Mouse (Mus musculus) lung, embryonic 15.5 days (tissue): ENCODE measurements around the gene Hsd11b1. TPM values are rescaled to one million over a fixed set of nuclear protein-coding genes. Genes with fewer than 3 reads are reported as not detected.

Source experiments
- ATAC-seq: fragments of 200-750 bp; cut with Nextera tagmentation; 2 replicates; pipeline ENCODE4 v1.8.0; 2017; ENCODE audit warnings: moderate number of reproducible peaks, borderline replicate concordance; ENCODE audit not compliant: low FRiP score, low TSS enrichment; ENCODE audit errors: extremely low read depth
- H3K27ac ChIP-seq: fragments of 300-500 bp; sonication (generic); 2 replicates; pipeline ENCODE4 v1.5.1; 2015; ENCODE audit warnings: moderate library complexity, mild to moderate bottlenecking, inconsistent platforms
- H3K27me3 ChIP-seq: fragments of 300-500 bp; sonication (generic); 2 replicates; pipeline ENCODE4 v1.6.1; 2015; ENCODE audit warnings: inconsistent platforms
- H3K36me3 ChIP-seq: fragments of 300-500 bp; sonication (generic); 2 replicates; pipeline ENCODE4 v1.6.1; 2015; ENCODE audit warnings: inconsistent platforms
- H3K4me1 ChIP-seq: fragments of 300-500 bp; sonication (generic); 2 replicates; pipeline ENCODE4 v1.6.1; 2015; ENCODE audit warnings: inconsistent platforms
- H3K4me2 ChIP-seq: fragments of 300-500 bp; sonication (generic); 2 replicates; pipeline ENCODE4 v1.6.1; 2015; ENCODE audit warnings: inconsistent platforms, mild to moderate bottlenecking, moderate library complexity
- H3K4me3 ChIP-seq: fragments of 300-500 bp; sonication (generic); 2 replicates; pipeline ENCODE4 v1.5.1; 2015; ENCODE audit warnings: mild to moderate bottlenecking, inconsistent platforms
- H3K9ac ChIP-seq: fragments of 300-500 bp; sonication (generic); 2 replicates; pipeline ENCODE4 v1.6.1; 2015; ENCODE audit warnings: inconsistent platforms
- H3K9me3 ChIP-seq: fragments of 300-500 bp; sonication (generic); 2 replicates; pipeline ENCODE4 v1.6.1; 2016; ENCODE audit warnings: inconsistent platforms
- WGBS: fragments of 180-500 bp; shearing (Covaris S2); methylation state at CpG from one replicate; pipeline ENCODE4 v1.1.7; 2015; 5-methylcytosine and 5-hydroxymethylcytosine counted together
- polyA plus RNA-seq: library from polyadenylated mRNA; unstranded; fragments of >200 nt; fragmentation: Nextera tagmentation; extraction: Ambion mirVana; gene quantifications from 2 replicates; pipeline ENCODE4 v1.2.1, GENCODE M21; 2015

The Hsd11b1 gene
- polyA plus RNA-seq, 1 experiment from 2014 or later, result 27.1 TPM

- Histone ChIP-seq H3K4me2 (no peak overlapping the region), H3K4me3 (no peak overlapping the region), H3K36me3 (no peaks in the 10 kb centered on the region), H3K27me3 (no peaks in the 10 kb centered on the region), H3K9me3 (no peaks in the 10 kb centered on the region), H3K9ac (no peak overlapping the region), H3K4me1 (peaks cover 8% of the 10 kb centered on the region; the same call in 1 of the 2 replicates), H3K27ac (no peak overlapping the region)
- ATAC-seq, result no peak
- WGBS, result 76% methylated on average over 8 of the region's 8 CpGs
Observed at GRCm38 (mm10) chr1:193274407-193275071, 10.7 kb upstream of the Hsd11b1 start.

GRCm38 (mm10) chr1:193272916-193273601 lies 9.2 kb upstream of the Hsd11b1 start, which contains the start of gene G0s2:
Gene G0s2, minus strand, starts transcription at chr1:193273217.
- no peaks in the 10 kb centered on the region for H3K36me3 ChIP-seq
- H3K9ac ChIP-seq, result peak within 1 kb of the TSS; percentile 49
- H3K27me3 ChIP-seq, result no peaks in the 10 kb centered on the region
- H3K4me1 ChIP-seq, result peaks cover 8% of the 10 kb centered on the region; the same call in 1 of the 2 replicates
- WGBS, result 2% methylated on average over 20 of the region's 23 CpGs
- no peaks in the 10 kb centered on the region for H3K9me3 ChIP-seq
- peak within 1 kb of the TSS; percentile 92 for H3K27ac ChIP-seq
- H3K4me2 ChIP-seq, result peak within 1 kb of the TSS; percentile 63
- ATAC-seq, result peak; percentile 89
- H3K4me3 ChIP-seq, result peak within 1 kb of the TSS; percentile 46

GRCm38 (mm10) chr1:193272137-193272915 lies 8.5 kb upstream of the Hsd11b1 start:
- Histone ChIP-seq H3K27me3 (no peaks in the 10 kb centered on the region), H3K4me3 (peak overlapping the region; percentile 46), H3K4me1 (peaks cover 8% of the 10 kb centered on the region; the same call in 1 of the 2 replicates), H3K9me3 (no peaks in the 10 kb centered on the region), H3K27ac (peak overlapping the region; percentile 92), H3K9ac (peak overlapping the region; percentile 49), H3K4me2 (peak overlapping the region; percentile 63), H3K36me3 (no peaks in the 10 kb centered on the region)
- 16% methylated on average over 24 of the region's 24 CpGs for WGBS
- ATAC-seq, result peak; percentile 52

- Histone ChIP-seq H3K9ac (peak overlapping the region; percentile 49; the same call in 1 of the 2 replicates), H3K27me3 (no peaks in the 10 kb centered on the region), H3K4me2 (peak overlapping the region; percentile 63), H3K9me3 (no peaks in the 10 kb centered on the region), H3K4me1 (peaks cover 8% of the 10 kb centered on the region; the same call in 1 of the 2 replicates), H3K36me3 (no peaks in the 10 kb centered on the region), H3K4me3 (peak overlapping the region; percentile 46), H3K27ac (peak overlapping the region; percentile 92)
- 23% methylated on average over 6 of the region's 6 CpGs for WGBS
- ATAC-seq, result no peak
Observed at GRCm38 (mm10) chr1:193270965-193271763, 7.3 kb upstream of the Hsd11b1 start.

- H3K36me3 ChIP-seq, result no peaks in the 10 kb centered on the region
- H3K27me3 ChIP-seq, result no peaks in the 10 kb centered on the region
- no peak overlapping the region for H3K9ac ChIP-seq
- H3K27ac ChIP-seq, result no peak overlapping the region
- H3K4me2 ChIP-seq, result no peak overlapping the region
- H3K9me3 ChIP-seq, result no peaks in the 10 kb centered on the region
- H3K4me3 ChIP-seq, result no peak overlapping the region
- ATAC-seq, result no peak
- peaks cover 27% of the 10 kb centered on the region for H3K4me1 ChIP-seq
Observed at GRCm38 (mm10) chr1:193265734-193266133, 1.9 kb upstream of the Hsd11b1 start.

- peaks cover 27% of the 10 kb centered on the region for H3K4me1 ChIP-seq
- no peaks in the 10 kb centered on the region for H3K36me3 ChIP-seq
- H3K27me3 ChIP-seq, result no peaks in the 10 kb centered on the region
- no peak overlapping the region for H3K9ac ChIP-seq
- H3K4me2 ChIP-seq, result peak overlapping the region; percentile 23; the same call in 1 of the 2 replicates
- H3K9me3 ChIP-seq, result no peaks in the 10 kb centered on the region
- no peak overlapping the region for H3K4me3 ChIP-seq
- WGBS, result 64% methylated on average over 8 of the region's 8 CpGs
- no peak for ATAC-seq
- H3K27ac ChIP-seq, result peak overlapping the region; percentile 84
Observed at GRCm38 (mm10) chr1:193263026-193263907, 608 bp downstream of the Hsd11b1 start.

GRCm38 (mm10) chr1:193261897-193262548 lies 1.9 kb downstream of the Hsd11b1 start:
- ATAC-seq, result peak; percentile 84
- Histone ChIP-seq H3K4me1 (peaks cover 30% of the 10 kb centered on the region), H3K27ac (peak overlapping the region; percentile 84), H3K36me3 (no peaks in the 10 kb centered on the region), H3K9ac (no peak overlapping the region), H3K9me3 (no peaks in the 10 kb centered on the region), H3K27me3 (no peaks in the 10 kb centered on the region), H3K4me3 (no peak overlapping the region), H3K4me2 (no peak overlapping the region)
- 43% methylated on average over 7 of the region's 7 CpGs for WGBS

GRCm38 (mm10) chr1:193259559-193259958 lies 4.3 kb downstream of the Hsd11b1 start:
- Histone ChIP-seq H3K27ac (no peak overlapping the region), H3K27me3 (no peaks in the 10 kb centered on the region), H3K4me3 (no peak overlapping the region), H3K4me2 (no peak overlapping the region), H3K4me1 (peaks cover 47% of the 10 kb centered on the region), H3K9me3 (no peaks in the 10 kb centered on the region), H3K36me3 (no peaks in the 10 kb centered on the region), H3K9ac (no peak overlapping the region)
- 71% methylated on average over 9 of the region's 9 CpGs for WGBS
- ATAC-seq, result no peak

- Histone ChIP-seq H3K27ac (peak overlapping the region; percentile 80), H3K9ac (no peak overlapping the region), H3K9me3 (no peaks in the 10 kb centered on the region), H3K4me2 (no peak overlapping the region), H3K27me3 (no peaks in the 10 kb centered on the region), H3K4me1 (peaks cover 24% of the 10 kb centered on the region), H3K36me3 (no peaks in the 10 kb centered on the region), H3K4me3 (no peak overlapping the region)
- peak; percentile 53 for ATAC-seq
- 24% methylated on average over 5 of the region's 5 CpGs for WGBS
Observed at GRCm38 (mm10) chr1:193256621-193257098, 7.2 kb downstream of the Hsd11b1 start.

- H3K27me3 ChIP-seq, result no peaks in the 10 kb centered on the region
- H3K4me2 ChIP-seq, result no peak overlapping the region
- H3K27ac ChIP-seq, result peak overlapping the region; percentile 80
- H3K4me1 ChIP-seq, result peaks cover 20% of the 10 kb centered on the region
- no peak overlapping the region for H3K9ac ChIP-seq
- H3K4me3 ChIP-seq, result no peak overlapping the region
- no peaks in the 10 kb centered on the region for H3K36me3 ChIP-seq
- peak; percentile 45; the same call in 1 of the 2 replicates for ATAC-seq
- no peaks in the 10 kb centered on the region for H3K9me3 ChIP-seq
Observed at GRCm38 (mm10) chr1:193256289-193256577, 7.6 kb downstream of the Hsd11b1 start.
